Mouse (Mus musculus) hindbrain, embryonic 11.5 days (tissue): ENCODE results near the gene Grm1. TPM values are rescaled to one million over a fixed set of nuclear protein-coding genes. Genes with fewer than 3 reads are reported as not detected.

Source experiments
- ATAC-seq: fragments of 200-750 bp; cut with Nextera tagmentation; 2 replicates; pipeline ENCODE4 v1.8.0; 2017; ENCODE audit warnings: mild to moderate bottlenecking, moderate TSS enrichment, moderate library complexity; ENCODE audit not compliant: low FRiP score
- DNase-seq: peaks from one replicate; pipeline ENCODE4 v3.0.0-alpha.2; 2015; ENCODE audit warnings: low spot score
- H3K27ac ChIP-seq: fragments of 300-500 bp; sonication (generic); 2 replicates; pipeline ENCODE4 v1.5.1; 2014; ENCODE audit warnings: mild to moderate bottlenecking, low read depth, low read length
- H3K27me3 ChIP-seq: fragments of 300-500 bp; sonication (generic); 2 replicates; pipeline ENCODE4 v1.6.1; 2014; ENCODE audit warnings: mild to moderate bottlenecking, low read length, moderate library complexity, mixed read lengths; ENCODE audit not compliant: control insufficient read depth, insufficient read depth
- H3K36me3 ChIP-seq: fragments of 300-500 bp; sonication (generic); 2 replicates; pipeline ENCODE4 v1.6.1; 2014; ENCODE audit warnings: mild to moderate bottlenecking, low read length, moderate library complexity, mixed read lengths; ENCODE audit not compliant: control insufficient read depth, insufficient read depth
- H3K4me1 ChIP-seq: fragments of 300-500 bp; sonication (generic); replicated peaks from 2 replicates; pipeline ENCODE4 v1.6.1; 2014; ENCODE audit warnings: low read length, mixed read lengths; ENCODE audit not compliant: control insufficient read depth, insufficient read depth
- H3K4me2 ChIP-seq: fragments of 300-500 bp; sonication (generic); replicated peaks from 2 replicates; pipeline ENCODE4 v1.6.1; 2014; ENCODE audit warnings: mild to moderate bottlenecking, low read depth, low read length
- H3K4me3 ChIP-seq: fragments of 300-500 bp; sonication (generic); 2 replicates; pipeline ENCODE4 v1.5.1; 2014; ENCODE audit warnings: low read depth, low read length
- H3K9ac ChIP-seq: fragments of 300-500 bp; sonication (generic); 2 replicates; pipeline ENCODE4 v1.6.1; 2014; ENCODE audit warnings: low read depth, low read length
- H3K9me3 ChIP-seq: fragments of 300-500 bp; sonication (generic); 2 replicates; pipeline ENCODE4 v1.6.1; 2016; ENCODE audit warnings: low read length; ENCODE audit not compliant: control insufficient read depth
- WGBS: fragments of 180-500 bp; shearing (Covaris S2); extraction: QIAGEN DNeasy Blood & Tissue Kit; methylation state at CpG from one replicate; pipeline ENCODE4 v1.1.7; 2014; 5-methylcytosine and 5-hydroxymethylcytosine counted together
- polyA plus RNA-seq: library from polyadenylated mRNA; unstranded; fragments of >200 nt; fragmentation: Nextera tagmentation; extraction: Ambion mirVana; gene quantifications from 2 replicates; pipeline ENCODE4 v1.2.1, GENCODE M21; 2014

Grm1 gene
- polyA plus RNA-seq, 1 experiment from 2014 or later, result not detected

GRCm38 (mm10) chr10:10787906-10788416 lies 294.2 kb downstream of the Grm1 start:
- Histone ChIP-seq H3K4me1 (no peaks in the 10 kb centered on the region), H3K4me2 (no peak overlapping the region), H3K9ac (no peak overlapping the region), H3K4me3 (no peak overlapping the region), H3K9me3 (no peaks in the 10 kb centered on the region), H3K36me3 (no peaks in the 10 kb centered on the region), H3K27ac (no peak overlapping the region), H3K27me3 (no peaks in the 10 kb centered on the region)
- ATAC-seq (no peak), DNase-seq (no peak)
- 78% methylated on average over 5 of the region's 6 CpGs for WGBS

- 93% methylated on average over 3 of the region's 3 CpGs for WGBS
- Histone ChIP-seq H3K36me3 (no peaks in the 10 kb centered on the region), H3K4me1 (no peaks in the 10 kb centered on the region), H3K4me3 (no peak overlapping the region), H3K9me3 (no peaks in the 10 kb centered on the region), H3K27ac (no peak overlapping the region), H3K27me3 (no peaks in the 10 kb centered on the region), H3K9ac (no peak overlapping the region), H3K4me2 (no peak overlapping the region)
- DNase-seq (no peak), ATAC-seq (no peak)
These were observed 297.0 kb downstream of the Grm1 start for GRCm38 (mm10) chr10:10785122-10785521.

- H3K4me1 ChIP-seq, result no peaks in the 10 kb centered on the region
- DNase-seq, result no peak
- ATAC-seq, result no peak
- H3K4me3 ChIP-seq, result no peak overlapping the region
- 96% methylated on average over 1 of the region's 1 CpGs for WGBS
- H3K36me3 ChIP-seq, result no peaks in the 10 kb centered on the region
- no peak overlapping the region for H3K4me2 ChIP-seq
- H3K9me3 ChIP-seq, result no peaks in the 10 kb centered on the region
- H3K27ac ChIP-seq, result no peak overlapping the region
- no peak overlapping the region for H3K9ac ChIP-seq
- H3K27me3 ChIP-seq, result no peaks in the 10 kb centered on the region
These were observed 307.3 kb downstream of the Grm1 start for GRCm38 (mm10) chr10:10774827-10775226.

GRCm38 (mm10) chr10:10763015-10763414 lies 319.1 kb downstream of the Grm1 start:
- H3K27ac ChIP-seq, result no peak overlapping the region
- no peaks in the 10 kb centered on the region for H3K27me3 ChIP-seq
- no peaks in the 10 kb centered on the region for H3K9me3 ChIP-seq
- no peak overlapping the region for H3K4me3 ChIP-seq
- no peak for DNase-seq
- H3K4me1 ChIP-seq, result no peaks in the 10 kb centered on the region
- no peaks in the 10 kb centered on the region for H3K36me3 ChIP-seq
- no peak for ATAC-seq
- 87% methylated on average over 4 of the region's 4 CpGs for WGBS
- no peak overlapping the region for H3K4me2 ChIP-seq
- H3K9ac ChIP-seq, result no peak overlapping the region

GRCm38 (mm10) chr10:10761274-10761673 lies 320.9 kb downstream of the Grm1 start:
- no peaks in the 10 kb centered on the region for H3K36me3 ChIP-seq
- H3K4me3 ChIP-seq, result no peak overlapping the region
- H3K4me2 ChIP-seq, result no peak overlapping the region
- no peaks in the 10 kb centered on the region for H3K27me3 ChIP-seq
- DNase-seq, result no peak
- no peak overlapping the region for H3K27ac ChIP-seq
- no peaks in the 10 kb centered on the region for H3K4me1 ChIP-seq
- 76% methylated on average over 1 of the region's 1 CpGs for WGBS
- H3K9me3 ChIP-seq, result no peaks in the 10 kb centered on the region
- no peak for ATAC-seq
- no peak overlapping the region for H3K9ac ChIP-seq

- H3K4me3 ChIP-seq, result no peak overlapping the region
- no peaks in the 10 kb centered on the region for H3K9me3 ChIP-seq
- no peaks in the 10 kb centered on the region for H3K27me3 ChIP-seq
- no peaks in the 10 kb centered on the region for H3K4me1 ChIP-seq
- no peaks in the 10 kb centered on the region for H3K36me3 ChIP-seq
- WGBS, result 80% methylated on average over 2 of the region's 2 CpGs
- no peak for DNase-seq
- H3K9ac ChIP-seq, result no peak overlapping the region
- H3K27ac ChIP-seq, result no peak overlapping the region
- no peak overlapping the region for H3K4me2 ChIP-seq
- ATAC-seq, result no peak
These were observed 321.4 kb downstream of the Grm1 start for GRCm38 (mm10) chr10:10760801-10761200.

- ATAC-seq, result no peak
- no peak overlapping the region for H3K9ac ChIP-seq
- DNase-seq, result no peak
- no peaks in the 10 kb centered on the region for H3K4me1 ChIP-seq
- H3K4me3 ChIP-seq, result no peak overlapping the region
- no peaks in the 10 kb centered on the region for H3K27me3 ChIP-seq
- WGBS, result 84% methylated on average over 1 of the region's 1 CpGs
- H3K4me2 ChIP-seq, result no peak overlapping the region
- no peaks in the 10 kb centered on the region for H3K9me3 ChIP-seq
- H3K36me3 ChIP-seq, result no peaks in the 10 kb centered on the region
- no peak overlapping the region for H3K27ac ChIP-seq
These were observed 331.1 kb downstream of the Grm1 start for GRCm38 (mm10) chr10:10751033-10751432.

GRCm38 (mm10) chr10:10744097-10744496 lies 338.1 kb downstream of the Grm1 start:
- Histone ChIP-seq H3K4me2 (no peak overlapping the region), H3K9me3 (no peaks in the 10 kb centered on the region), H3K4me3 (no peak overlapping the region), H3K36me3 (no peaks in the 10 kb centered on the region), H3K27me3 (no peaks in the 10 kb centered on the region), H3K4me1 (no peaks in the 10 kb centered on the region), H3K9ac (no peak overlapping the region), H3K27ac (no peak overlapping the region)
- ATAC-seq, result no peak
- WGBS, result 76% methylated on average over 1 of the region's 1 CpGs
- no peak for DNase-seq

- 94% methylated on average over 2 of the region's 2 CpGs for WGBS
- H3K4me3 ChIP-seq, result no peak overlapping the region
- no peak overlapping the region for H3K4me2 ChIP-seq
- H3K9ac ChIP-seq, result no peak overlapping the region
- DNase-seq (no peak), ATAC-seq (no peak)
- H3K36me3 ChIP-seq, result no peaks in the 10 kb centered on the region
- H3K27me3 ChIP-seq, result no peaks in the 10 kb centered on the region
- H3K9me3 ChIP-seq, result no peaks in the 10 kb centered on the region
- no peaks in the 10 kb centered on the region for H3K4me1 ChIP-seq
- no peak overlapping the region for H3K27ac ChIP-seq
These were observed 340.0 kb downstream of the Grm1 start for GRCm38 (mm10) chr10:10742172-10742571.
